Mouse (Mus musculus): ENCODE results near the gene 4930470P17Rik. TPM values are rescaled to one million over a fixed set of nuclear protein-coding genes. Genes with fewer than 3 reads are reported as not detected.
"Not testable (repeated sequence)": the region's sequence is repeated elsewhere in the genome, so short reads cannot be mapped to it uniquely, and the experiment has no call there.

The 4930470P17Rik gene
- polyA plus RNA-seq, 1 experiment from 2014 or later: not detected

GRCm38 (mm10) chr2:170622985-170623384, 21.2 kb upstream of the 4930470P17Rik start:
- whole genome bisulfite sequencing: 83% methylated on average over 13 of the region's 13 CpGs
- Histone ChIP-seq H3K36me3 (no peaks in the 10 kb centered on the region), H3K9ac (no peak overlapping the region), H3K4me3 (replicated peaks) (no peak overlapping the region), H3K27ac (no peak overlapping the region), H3K4me1 (replicated peaks) (no peaks in the 10 kb centered on the region), H3K4me2 (replicated peaks) (no peak overlapping the region), H3K27me3 (replicated peaks) (no peaks in the 10 kb centered on the region), H3K9me3 (no peaks in the 10 kb centered on the region)
- ATAC-seq: no peak

- no peaks in the 10 kb centered on the region for H3K27me3 ChIP-seq (replicated peaks)
- ATAC-seq: no peak
- no peaks in the 10 kb centered on the region for H3K4me1 ChIP-seq (replicated peaks)
- H3K4me2 ChIP-seq (replicated peaks): no peak overlapping the region
- H3K9me3 ChIP-seq: no peaks in the 10 kb centered on the region
- WGBS: 76% methylated on average over 12 of the region's 12 CpGs
- H3K4me3 ChIP-seq (replicated peaks): no peak overlapping the region
- no peaks in the 10 kb centered on the region for H3K36me3 ChIP-seq
- no peak overlapping the region for H3K27ac ChIP-seq
- no peak overlapping the region for H3K9ac ChIP-seq
These were observed 17.2 kb upstream of the 4930470P17Rik start for GRCm38 (mm10) chr2:170618862-170619492.

GRCm38 (mm10) chr2:170611794-170612193, 10.0 kb upstream of the 4930470P17Rik start:
- not testable (repeated sequence) for H3K9ac ChIP-seq; ATAC-seq; H3K27ac ChIP-seq; H3K36me3 ChIP-seq; H3K4me3 ChIP-seq (replicated peaks); H3K27me3 ChIP-seq (replicated peaks); H3K9me3 ChIP-seq; H3K4me2 ChIP-seq (replicated peaks); H3K4me1 ChIP-seq (replicated peaks)
- WGBS: 80% methylated on average over 5 of the region's 5 CpGs

- ATAC-seq: no peak
- no peaks in the 10 kb centered on the region for H3K4me1 ChIP-seq (replicated peaks)
- H3K9ac ChIP-seq: no peak overlapping the region
- no peaks in the 10 kb centered on the region for H3K9me3 ChIP-seq
- no peak overlapping the region for H3K4me3 ChIP-seq (replicated peaks)
- no peaks in the 10 kb centered on the region for H3K36me3 ChIP-seq
- no peak overlapping the region for H3K4me2 ChIP-seq (replicated peaks)
- WGBS: 83% methylated on average over 5 of the region's 5 CpGs
- no peak overlapping the region for H3K27ac ChIP-seq
- no peaks in the 10 kb centered on the region for H3K27me3 ChIP-seq (replicated peaks)
These were observed 646 bp downstream of the 4930470P17Rik start for GRCm38 (mm10) chr2:170601171-170601570.

GRCm38 (mm10) chr2:170597586-170597985, 4.2 kb downstream of the 4930470P17Rik start:
- Histone ChIP-seq H3K4me1 (replicated peaks) (no peaks in the 10 kb centered on the region), H3K36me3 (no peaks in the 10 kb centered on the region), H3K27ac (no peak overlapping the region), H3K4me2 (replicated peaks) (no peak overlapping the region), H3K27me3 (replicated peaks) (no peaks in the 10 kb centered on the region), H3K4me3 (replicated peaks) (no peak overlapping the region), H3K9ac (no peak overlapping the region), H3K9me3 (no peaks in the 10 kb centered on the region)
- WGBS: 11% methylated on average over 2 of the region's 2 CpGs
- no peak for ATAC-seq

GRCm38 (mm10) chr2:170596726-170597125, 5.1 kb downstream of the 4930470P17Rik start:
- Histone ChIP-seq H3K27me3 (replicated peaks) (no peaks in the 10 kb centered on the region), H3K4me1 (replicated peaks) (no peaks in the 10 kb centered on the region), H3K9ac (no peak overlapping the region), H3K4me3 (replicated peaks) (no peak overlapping the region), H3K36me3 (no peaks in the 10 kb centered on the region), H3K4me2 (replicated peaks) (no peak overlapping the region), H3K27ac (no peak overlapping the region), H3K9me3 (no peaks in the 10 kb centered on the region)
- ATAC-seq: no peak
- WGBS: 0% methylated on average over 1 of the region's 1 CpGs

GRCm38 (mm10) chr2:170592161-170592560, 9.7 kb downstream of the 4930470P17Rik start:
- Histone ChIP-seq H3K4me1 (replicated peaks) (no peaks in the 10 kb centered on the region), H3K4me3 (replicated peaks) (no peak overlapping the region), H3K9ac (no peak overlapping the region), H3K9me3 (no peaks in the 10 kb centered on the region), H3K27ac (no peak overlapping the region), H3K4me2 (replicated peaks) (no peak overlapping the region), H3K27me3 (replicated peaks) (no peaks in the 10 kb centered on the region), H3K36me3 (no peaks in the 10 kb centered on the region)
- no peak for ATAC-seq
- 89% methylated on average over 6 of the region's 6 CpGs for WGBS

- ATAC-seq: no peak
- 60% methylated on average over 9 of the region's 9 CpGs for WGBS
These were observed 13.4 kb downstream of the 4930470P17Rik start for GRCm38 (mm10) chr2:170588369-170588900.

GRCm38 (mm10) chr2:170584678-170585077, 17.1 kb downstream of the 4930470P17Rik start:
- Histone ChIP-seq H3K9ac (no peak overlapping the region), H3K4me2 (replicated peaks) (no peak overlapping the region), H3K4me3 (replicated peaks) (no peak overlapping the region), H3K27me3 (replicated peaks) (no peaks in the 10 kb centered on the region), H3K9me3 (no peaks in the 10 kb centered on the region), H3K27ac (no peak overlapping the region), H3K36me3 (no peaks in the 10 kb centered on the region), H3K4me1 (replicated peaks) (no peaks in the 10 kb centered on the region)
- WGBS: 93% methylated on average over 13 of the region's 13 CpGs
- no peak for ATAC-seq

More at GRCm38 (mm10) chr2:170588369-170588900, 13.4 kb downstream of the 4930470P17Rik start:
- H3K27ac ChIP-seq: no peak overlapping the region
- H3K9me3 ChIP-seq: no peaks in the 10 kb centered on the region
- no peaks in the 10 kb centered on the region for H3K4me1 ChIP-seq (replicated peaks)
- H3K9ac ChIP-seq: no peak overlapping the region
- H3K27me3 ChIP-seq (replicated peaks): no peaks in the 10 kb centered on the region
- no peak overlapping the region for H3K4me3 ChIP-seq (replicated peaks)
- H3K4me2 ChIP-seq (replicated peaks): no peak overlapping the region
- H3K36me3 ChIP-seq: no peaks in the 10 kb centered on the region

GRCm38 (mm10) chr2:170579551-170579950, 22.3 kb downstream of the 4930470P17Rik start:
- no peaks in the 10 kb centered on the region for H3K27me3 ChIP-seq (replicated peaks)
- H3K9ac ChIP-seq: no peak overlapping the region
- 72% methylated on average over 10 of the region's 10 CpGs for WGBS
- no peak for ATAC-seq
- H3K27ac ChIP-seq: no peak overlapping the region
- no peaks in the 10 kb centered on the region for H3K36me3 ChIP-seq
- H3K4me1 ChIP-seq (replicated peaks): no peaks in the 10 kb centered on the region
- no peak overlapping the region for H3K4me3 ChIP-seq (replicated peaks)
- no peak overlapping the region for H3K4me2 ChIP-seq (replicated peaks)
- H3K9me3 ChIP-seq: no peaks in the 10 kb centered on the region

- H3K9ac ChIP-seq: no peak overlapping the region
- no peaks in the 10 kb centered on the region for H3K27me3 ChIP-seq (replicated peaks)
- no peak overlapping the region for H3K27ac ChIP-seq
- H3K9me3 ChIP-seq: no peaks in the 10 kb centered on the region
- no peak overlapping the region for H3K4me3 ChIP-seq (replicated peaks)
- no peak for ATAC-seq
- H3K4me1 ChIP-seq (replicated peaks): no peaks in the 10 kb centered on the region
- H3K36me3 ChIP-seq: no peaks in the 10 kb centered on the region
- 58% methylated on average over 5 of the region's 5 CpGs for whole genome bisulfite sequencing
- no peak overlapping the region for H3K4me2 ChIP-seq (replicated peaks)
These were observed 23.2 kb downstream of the 4930470P17Rik start for GRCm38 (mm10) chr2:170578588-170578987.

- H3K9ac ChIP-seq: no peak overlapping the region
- ATAC-seq: no peak
- H3K27me3 ChIP-seq (replicated peaks): no peaks in the 10 kb centered on the region
- no peaks in the 10 kb centered on the region for H3K9me3 ChIP-seq
- no peak overlapping the region for H3K4me2 ChIP-seq (replicated peaks)
- H3K36me3 ChIP-seq: no peaks in the 10 kb centered on the region
- no peak overlapping the region for H3K4me3 ChIP-seq (replicated peaks)
- 70% methylated on average over 3 of the region's 3 CpGs for WGBS
- no peaks in the 10 kb centered on the region for H3K4me1 ChIP-seq (replicated peaks)
- no peak overlapping the region for H3K27ac ChIP-seq
These were observed 24.3 kb downstream of the 4930470P17Rik start for GRCm38 (mm10) chr2:170577502-170577901.

GRCm38 (mm10) chr2:170576077-170576476, 25.7 kb downstream of the 4930470P17Rik start:
- 65% methylated on average over 12 of the region's 12 CpGs for WGBS
- no peak overlapping the region for H3K27ac ChIP-seq
- H3K36me3 ChIP-seq: no peaks in the 10 kb centered on the region
- no peaks in the 10 kb centered on the region for H3K9me3 ChIP-seq
- H3K4me1 ChIP-seq (replicated peaks): no peaks in the 10 kb centered on the region
- H3K9ac ChIP-seq: no peak overlapping the region
- no peak overlapping the region for H3K4me3 ChIP-seq (replicated peaks)
- H3K4me2 ChIP-seq (replicated peaks): no peak overlapping the region
- no peaks in the 10 kb centered on the region for H3K27me3 ChIP-seq (replicated peaks)
- ATAC-seq: no peak
